Mouse (Mus musculus) small intestine, adult 2 months (tissue): ENCODE measurements around the gene Lyg1.

Experiments used
- CTCF ChIP-seq: fragments of 200-500 bp; IDR thresholded peaks from 2 replicates; pipeline ENCODE4 v1.5.1; 2012; ENCODE audit warnings: low read depth, mild to moderate bottlenecking, control low read depth, inconsistent platforms, low read length, moderate library complexity, mixed read lengths; ENCODE audit not compliant: insufficient replicate concordance, insufficient read length; ENCODE audit errors: extremely low read depth
- POLR2A ChIP-seq: fragments of 200-500 bp; IDR thresholded peaks from 2 replicates; pipeline ENCODE4 v1.6.1; 2012; ENCODE audit warnings: low read depth, mild to moderate bottlenecking, control low read depth, inconsistent platforms, low read length, moderate library complexity

GRCm38 (mm10) chr1:37959486-37959885, 1.9 kb upstream of the Lyg1 start:
- TF ChIP-seq CTCF: no peak
- no peak for TF ChIP-seq POLR2A
